Mouse (Mus musculus) layer of hippocampus, postnatal 25 days (tissue): Measurements from ENCODE around the gene Mapk6. TPM values are rescaled to one million over a fixed set of nuclear protein-coding genes. Genes with fewer than 3 reads are reported as not detected.
"Not testable (repeated sequence)": the region's sequence is repeated elsewhere in the genome, so short reads cannot be mapped to it uniquely, and the experiment has no call there.

ENCODE experiments used
- DNase-seq, 2 experiments: peaks; one replicate each; pipeline ENCODE4 v3.0.0; 2022; ENCODE audit warnings: mixed read lengths in 2 of 2, low spot score in 1 of 2; ENCODE audit errors: extremely low spot score in 1 of 2
- total RNA-seq, 2 experiments: library from RNA; stranded (reverse); gene quantifications; 2 replicates each; pipeline ENCODE4 v1.2.3; 2021

The Mapk6 gene
- total RNA-seq, 2 experiments from 2014 or later, result 28.4 TPM

GRCm38 (mm10) chr9:75384337-75384962 is 25.4 kb downstream of the Mapk6 start:
- no peak for DNase-seq

GRCm38 (mm10) chr9:75383785-75384184 is 26.0 kb downstream of the Mapk6 start:
- DNase-seq, result no peak

- no peak for DNase-seq
Measured at GRCm38 (mm10) chr9:75382825-75383224, 27.0 kb downstream of the Mapk6 start.

- DNase-seq, result no peak
Measured at GRCm38 (mm10) chr9:75378774-75379173, 31.0 kb downstream of the Mapk6 start.

- no peak for DNase-seq
Measured at GRCm38 (mm10) chr9:75376428-75376827, 33.4 kb downstream of the Mapk6 start.

GRCm38 (mm10) chr9:75375606-75376005 is 34.2 kb downstream of the Mapk6 start:
- DNase-seq, result no peak

GRCm38 (mm10) chr9:75368779-75369178 is 41.0 kb downstream of the Mapk6 start:
- DNase-seq, result no peak

GRCm38 (mm10) chr9:75366191-75366590 is 43.6 kb downstream of the Mapk6 start:
- no peak for DNase-seq

GRCm38 (mm10) chr9:75365195-75365594 is 44.6 kb downstream of the Mapk6 start:
- DNase-seq, result no peak

GRCm38 (mm10) chr9:75363702-75364101 is 46.1 kb downstream of the Mapk6 start:
- DNase-seq, result not testable (repeated sequence)

- DNase-seq, result no peak
Measured at GRCm38 (mm10) chr9:75363001-75363400, 46.8 kb downstream of the Mapk6 start.

GRCm38 (mm10) chr9:75362201-75362600 is 47.6 kb downstream of the Mapk6 start:
- DNase-seq, result no peak

GRCm38 (mm10) chr9:75361699-75362098 is 48.1 kb downstream of the Mapk6 start:
- DNase-seq, result peak in 1 of 2 experiments; percentile 81

- peak in 1 of 2 experiments; percentile 21 for DNase-seq
Measured at GRCm38 (mm10) chr9:75357087-75357654, 52.6 kb downstream of the Mapk6 start.

GRCm38 (mm10) chr9:75355783-75356182 is 54.0 kb downstream of the Mapk6 start:
- DNase-seq, result no peak

- no peak for DNase-seq
Measured at GRCm38 (mm10) chr9:75353094-75353493, 56.7 kb downstream of the Mapk6 start.

GRCm38 (mm10) chr9:75348641-75349040 is 61.2 kb downstream of the Mapk6 start:
- DNase-seq, result no peak

GRCm38 (mm10) chr9:75348066-75348465 is 61.7 kb downstream of the Mapk6 start:
- no peak for DNase-seq

- no peak for DNase-seq
Measured at GRCm38 (mm10) chr9:75347458-75347857, 62.3 kb downstream of the Mapk6 start, which contains the start of gene Bcl2l10. TSS of gene Bcl2l10 (plus strand) at chr9:75347758.

- DNase-seq, result no peak
Measured at GRCm38 (mm10) chr9:75342433-75342832, 67.4 kb downstream of the Mapk6 start.

- no peak for DNase-seq
Measured at GRCm38 (mm10) chr9:75338016-75338415, 71.8 kb downstream of the Mapk6 start.

- no peak for DNase-seq
Measured at GRCm38 (mm10) chr9:75334440-75334839, 75.4 kb downstream of the Mapk6 start.
